Mouse (Mus musculus): ENCODE measurements at regions not wholly inside any gene's neighbourhood (a gene's known extent, or its start where the extent isn't known, plus 50 kb on each side); places are given as distances from the start of the nearest gene placed in this dataset.

- peak; percentile 54 for DNase-seq (ENCODE audit: low spot score)
Observed at GRCm38 (mm10) chr3:73134316-73134715, 76.7 kb upstream of the Slitrk3 start.

GRCm38 (mm10) chr3:73125143-73125542 lies 67.5 kb upstream of the Slitrk3 start:
- no peak for DNase-seq (ENCODE audit: low spot score)

- no peak for DNase-seq (ENCODE audit: low spot score)
Observed at GRCm38 (mm10) chr3:73109102-73109501, 51.5 kb upstream of the Slitrk3 start.

Measured in layer of hippocampus, adult 9-10 months (tissue).